Mouse (Mus musculus) cerebellum, adult 2 months (tissue): Measurements from ENCODE around the gene Prok2.

Source experiments
- CTCF ChIP-seq: fragments of 200-500 bp; IDR thresholded peaks from 2 replicates; pipeline ENCODE4 v1.5.1; 2011; ENCODE audit warnings: low read depth, mild to moderate bottlenecking, control low read depth, low read length, moderate library complexity, borderline replicate concordance; ENCODE audit not compliant: insufficient read depth
- POLR2A ChIP-seq: fragments of 200-500 bp; IDR thresholded peaks from 2 replicates; pipeline ENCODE4 v1.6.1; 2011; ENCODE audit warnings: low read length, control low read depth, borderline replicate concordance; ENCODE audit not compliant: insufficient read depth

DNA sequence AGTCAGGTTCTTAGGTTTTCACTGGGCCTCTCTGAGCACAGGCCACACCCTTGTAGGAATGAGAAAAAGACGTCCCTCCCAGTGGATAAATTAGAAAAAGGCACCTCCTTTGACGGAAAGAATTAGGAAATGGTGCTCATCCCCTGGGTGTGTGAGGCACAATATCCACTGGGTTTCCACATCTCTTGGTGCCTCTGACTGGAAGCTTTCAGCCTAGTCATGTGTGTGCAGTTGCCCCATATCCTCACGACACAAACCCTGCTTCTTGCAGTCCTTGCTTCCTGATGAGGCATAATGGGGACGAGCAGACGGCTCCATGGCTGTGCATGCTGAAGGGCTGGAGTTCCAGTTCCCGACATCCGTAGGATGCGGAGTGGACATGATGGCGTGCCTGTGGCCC lies 29.9 kb upstream of the Prok2 start:
- TF ChIP-seq CTCF, result no peak
- no peak for TF ChIP-seq POLR2A
